Mouse (Mus musculus): Measurements from ENCODE around the gene Mapk1ip1l.

DNA sequence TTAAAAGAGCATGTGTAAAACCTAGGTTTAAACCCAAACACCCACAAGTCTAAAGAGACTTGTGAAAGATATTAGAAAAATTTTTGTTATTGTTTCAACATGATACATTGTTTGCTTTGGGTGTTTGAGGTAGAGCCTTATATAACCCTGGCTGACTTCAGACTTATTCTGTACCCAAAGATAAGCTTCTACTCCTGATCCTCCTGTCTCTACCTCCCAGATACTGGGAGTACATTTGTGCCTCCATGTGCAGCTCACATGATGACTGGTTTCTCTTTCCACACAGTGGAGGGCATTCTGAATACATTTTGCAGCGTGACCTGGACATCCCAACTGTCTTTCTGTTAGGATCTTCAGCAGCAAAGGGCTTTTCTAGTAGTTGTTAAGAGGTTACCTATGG is 11.9 kb upstream of the Mapk1ip1l start:
- no peak for TF ChIP-seq CTCF (conservative IDR thresholded peaks at IDR 0.05; ENCODE audit: insufficient read depth, insufficient read length, low read depth, low read length)
- no peak for TF ChIP-seq POLR2A (IDR thresholded peaks at IDR 0.05; ENCODE audit: low read depth, low read length)
